Mouse (Mus musculus) adrenal gland, postnatal 10 days (tissue): Measurements from ENCODE around the gene Rabep2. TPM values are rescaled to one million over a fixed set of nuclear protein-coding genes. Genes with fewer than 3 reads are reported as not detected.

Experiments used
- DNase-seq: peaks from one replicate; pipeline ENCODE4 v3.0.0; 2021; ENCODE audit warnings: mixed read lengths
- total RNA-seq, 2 experiments: library from RNA; stranded (reverse); gene quantifications; 2 replicates each; pipeline ENCODE4 v1.2.3; 2021

The Rabep2 gene
- total RNA-seq, 2 experiments from 2014 or later: 26.5 to 42.3 TPM

- DNase-seq: no peak
Measured at GRCm38 (mm10) chr7:126430167-126430566, 1.6 kb downstream of the Rabep2 start.

GRCm38 (mm10) chr7:126434726-126435125, 6.2 kb downstream of the Rabep2 start:
- DNase-seq: peak; percentile 39

GRCm38 (mm10) chr7:126435801-126436200, 7.2 kb downstream of the Rabep2 start:
- no peak for DNase-seq

GRCm38 (mm10) chr7:126436851-126437250, 8.3 kb downstream of the Rabep2 start:
- peak; percentile 81 for DNase-seq

- no peak for DNase-seq
Measured at GRCm38 (mm10) chr7:126440134-126440533, 11.6 kb downstream of the Rabep2 start.

GRCm38 (mm10) chr7:126443997-126444396, 15.4 kb downstream of the Rabep2 start:
- no peak for DNase-seq

- DNase-seq: no peak
Measured at GRCm38 (mm10) chr7:126444536-126444935, 16.0 kb downstream of the Rabep2 start.

- DNase-seq: no peak
Measured at GRCm38 (mm10) chr7:126445104-126445815, 16.7 kb downstream of the Rabep2 start.

GRCm38 (mm10) chr7:126446217-126446616, 17.7 kb downstream of the Rabep2 start:
- DNase-seq: no peak

- no peak for DNase-seq
Measured at GRCm38 (mm10) chr7:126448481-126448880, 19.9 kb downstream of the Rabep2 start.

GRCm38 (mm10) chr7:126449991-126450390, 21.4 kb downstream of the Rabep2 start:
- DNase-seq: no peak

- no peak for DNase-seq
Measured at GRCm38 (mm10) chr7:126450641-126451040, 22.1 kb downstream of the Rabep2 start.

- DNase-seq: no peak
Measured at GRCm38 (mm10) chr7:126452244-126452643, 23.7 kb downstream of the Rabep2 start.

GRCm38 (mm10) chr7:126453861-126454260, 25.3 kb downstream of the Rabep2 start:
- DNase-seq: no peak

GRCm38 (mm10) chr7:126455242-126455641, 26.7 kb downstream of the Rabep2 start:
- DNase-seq: no peak

GRCm38 (mm10) chr7:126456382-126457266, 28.1 kb downstream of the Rabep2 start:
- DNase-seq: no peak

GRCm38 (mm10) chr7:126458225-126458624, 29.7 kb downstream of the Rabep2 start:
- no peak for DNase-seq

GRCm38 (mm10) chr7:126458844-126459618, 30.5 kb downstream of the Rabep2 start:
- DNase-seq: no peak

GRCm38 (mm10) chr7:126460623-126461399, 32.3 kb downstream of the Rabep2 start:
- DNase-seq: no peak

- no peak for DNase-seq
Measured at GRCm38 (mm10) chr7:126461626-126462025, 33.1 kb downstream of the Rabep2 start.

- DNase-seq: no peak
Measured at GRCm38 (mm10) chr7:126463004-126463403, 34.4 kb downstream of the Rabep2 start, which contains the start of gene Atp2a1. Gene Atp2a1 (minus strand): TSS chr7:126463108.

GRCm38 (mm10) chr7:126463547-126463946, 35.0 kb downstream of the Rabep2 start:
- no peak for DNase-seq
